Mouse (Mus musculus) limb, embryonic 12.5 days (tissue): ENCODE data around the gene Det1. TPM values are rescaled to one million over a fixed set of nuclear protein-coding genes. Genes with fewer than 3 reads are reported as not detected.

Experiments
- ATAC-seq: fragments of 200-750 bp; cut with Nextera tagmentation; 2 replicates; pipeline ENCODE4 v1.8.0; 2017; ENCODE audit warnings: low read depth, moderate TSS enrichment; ENCODE audit not compliant: insufficient number of reproducible peaks, insufficient read depth, low FRiP score, low TSS enrichment
- H3K27ac ChIP-seq: fragments of 300-500 bp; sonication (generic); 2 replicates; pipeline ENCODE4 v1.5.1; 2016; ENCODE audit warnings: mild to moderate bottlenecking, moderate library complexity
- H3K27me3 ChIP-seq: fragments of 300-500 bp; sonication (generic); 2 replicates; pipeline ENCODE4 v1.6.1; 2016; ENCODE audit warnings: mild to moderate bottlenecking, moderate library complexity
- H3K36me3 ChIP-seq: fragments of 300-500 bp; sonication (generic); 2 replicates; pipeline ENCODE4 v1.6.1; 2016; ENCODE audit warnings: mild to moderate bottlenecking, moderate library complexity
- H3K4me1 ChIP-seq: fragments of 300-500 bp; sonication (generic); replicated peaks from 2 replicates; pipeline ENCODE4 v1.6.1; 2016
- H3K4me2 ChIP-seq: fragments of 300-500 bp; sonication (generic); 2 replicates; pipeline ENCODE4 v1.6.1; 2016; ENCODE audit warnings: mild to moderate bottlenecking, moderate library complexity
- H3K4me3 ChIP-seq: fragments of 300-500 bp; sonication (generic); replicated peaks from 2 replicates; pipeline ENCODE4 v1.5.1; 2016; ENCODE audit warnings: mild to moderate bottlenecking
- H3K9ac ChIP-seq: fragments of 300-500 bp; sonication (generic); replicated peaks from 2 replicates; pipeline ENCODE4 v1.6.1; 2016; ENCODE audit warnings: mild to moderate bottlenecking, moderate library complexity
- H3K9me3 ChIP-seq: fragments of 300-500 bp; sonication (generic); 2 replicates; pipeline ENCODE4 v1.6.1; 2016; ENCODE audit warnings: mild to moderate bottlenecking, moderate library complexity
- WGBS: fragments of 180-500 bp; shearing (Covaris S2); methylation state at CpG from one replicate; pipeline ENCODE4 v1.1.7; 2016; 5-methylcytosine and 5-hydroxymethylcytosine counted together
- polyA plus RNA-seq: library from polyadenylated mRNA; unstranded; fragments of >200 nt; fragmentation: Nextera tagmentation; extraction: Ambion mirVana; gene quantifications from 2 replicates; pipeline ENCODE4 v1.2.1, GENCODE M21; 2016

The Det1 gene
- polyA plus RNA-seq, 1 experiment from 2014 or later = 23.9 TPM

DNA sequence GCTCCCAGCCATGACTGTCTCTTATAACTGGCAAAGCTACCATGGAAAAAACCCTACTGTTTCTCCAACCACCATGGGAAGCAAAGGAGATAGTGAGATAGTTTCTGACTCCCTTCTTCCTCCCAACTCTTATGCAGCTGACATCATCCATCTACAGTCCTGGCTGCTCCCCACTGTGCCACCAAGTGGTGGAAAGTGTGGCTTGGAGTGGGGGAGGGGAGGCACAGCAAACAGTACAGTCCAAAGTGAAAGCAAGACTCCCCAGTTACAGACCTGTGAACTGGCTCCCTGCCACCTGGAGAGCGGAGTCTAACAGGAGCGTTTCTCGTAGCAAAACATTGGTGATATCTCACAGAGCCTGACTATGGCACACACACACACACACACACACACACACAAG is 43.2 kb downstream of the Det1 start:
- ATAC-seq = no peak
- Histone ChIP-seq H3K4me1 (no peaks in the 10 kb centered on the region), H3K27ac (no peak overlapping the region), H3K9me3 (no peaks in the 10 kb centered on the region), H3K27me3 (no peaks in the 10 kb centered on the region; the same call in 1 of the 2 replicates), H3K9ac (no peak overlapping the region), H3K4me2 (no peak overlapping the region), H3K4me3 (no peak overlapping the region), H3K36me3 (no peaks in the 10 kb centered on the region)
- 84% methylated on average over 3 of the region's 3 CpGs for WGBS

DNA sequence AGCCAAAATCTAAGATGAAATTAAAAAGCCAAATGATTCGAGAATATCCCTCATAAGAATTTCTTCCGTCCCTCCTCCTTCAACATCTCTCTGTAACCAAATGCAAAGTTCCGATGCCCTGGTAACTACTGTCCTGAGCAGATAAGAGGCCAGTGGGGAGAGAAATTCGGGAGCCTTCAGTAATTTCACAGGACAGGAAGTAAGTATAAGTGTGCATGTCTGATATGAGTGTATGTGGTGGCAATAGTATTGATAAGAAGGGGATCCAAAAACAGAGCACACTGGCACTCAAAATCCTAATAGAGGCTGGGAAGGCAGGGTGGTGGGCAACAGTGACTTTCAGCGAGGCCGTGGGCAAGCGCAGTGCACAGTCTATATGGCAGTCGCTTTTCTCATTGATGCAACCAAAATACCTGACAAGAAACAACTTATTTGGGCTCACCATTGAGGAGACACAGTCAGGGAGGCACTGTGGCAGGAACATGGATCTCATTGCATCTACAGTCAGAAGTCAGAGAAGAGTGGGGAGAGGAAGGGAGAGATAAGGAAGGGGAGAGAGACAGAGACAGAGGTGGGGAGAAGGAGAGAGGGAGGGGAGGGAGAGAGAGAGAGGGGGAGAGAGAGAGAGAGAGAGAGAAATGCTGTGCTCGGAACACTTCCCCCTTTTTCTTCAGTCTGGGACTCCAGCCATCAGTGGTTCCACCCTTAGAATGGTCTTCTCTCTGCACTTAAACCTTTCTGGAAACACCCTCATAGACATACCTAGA is 47.1 kb downstream of the Det1 start:
- ATAC-seq = no peak
- 80% methylated on average over 9 of the region's 9 CpGs for WGBS
- no peak overlapping the region for H3K9ac ChIP-seq

DNA sequence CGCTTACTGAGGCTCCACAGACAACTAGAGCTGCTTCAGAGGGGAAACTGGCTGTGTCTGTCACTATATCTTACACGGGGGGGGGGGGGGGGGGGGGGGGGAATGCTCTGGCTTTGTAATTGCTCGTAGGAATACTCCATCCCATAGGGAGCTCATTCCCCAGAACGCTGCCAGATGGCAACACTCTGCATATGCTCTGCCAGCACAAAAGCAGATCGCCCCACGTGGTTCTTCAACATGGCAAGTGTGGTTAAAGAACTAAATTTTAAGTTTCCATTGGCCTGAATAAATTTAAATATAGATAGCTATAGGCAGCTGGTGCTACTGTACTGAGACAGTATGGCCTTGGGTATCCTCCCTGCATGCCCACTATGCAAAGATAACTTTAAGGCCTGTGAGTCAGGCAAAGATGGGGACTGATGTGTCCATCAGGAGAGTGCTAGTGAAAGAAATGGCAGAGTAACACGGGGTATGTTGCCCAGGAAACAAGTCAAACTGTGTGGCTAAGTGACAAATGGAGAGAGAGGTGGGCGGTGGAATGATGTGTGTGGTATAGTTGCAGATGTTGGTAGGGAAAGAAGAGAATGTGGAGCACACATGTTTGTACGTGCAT is 49.1 kb downstream of the Det1 start:
- Histone ChIP-seq H3K4me3 (no peak overlapping the region), H3K27me3 (no peaks in the 10 kb centered on the region; the same call in 1 of the 2 replicates), H3K36me3 (peaks cover 8% of the 10 kb centered on the region), H3K9me3 (no peaks in the 10 kb centered on the region), H3K27ac (no peak overlapping the region), H3K4me2 (no peak overlapping the region), H3K9ac (no peak overlapping the region), H3K4me1 (no peaks in the 10 kb centered on the region)
- ATAC-seq = no peak
- 55% methylated on average over 8 of the region's 9 CpGs for WGBS

More for the DNA sequence above, 47.1 kb downstream of the Det1 start:
- Histone ChIP-seq H3K4me3 (no peak overlapping the region), H3K27me3 (no peaks in the 10 kb centered on the region; the same call in 1 of the 2 replicates), H3K27ac (no peak overlapping the region), H3K9me3 (no peaks in the 10 kb centered on the region), H3K4me1 (no peaks in the 10 kb centered on the region), H3K36me3 (no peaks in the 10 kb centered on the region), H3K4me2 (no peak overlapping the region)

DNA sequence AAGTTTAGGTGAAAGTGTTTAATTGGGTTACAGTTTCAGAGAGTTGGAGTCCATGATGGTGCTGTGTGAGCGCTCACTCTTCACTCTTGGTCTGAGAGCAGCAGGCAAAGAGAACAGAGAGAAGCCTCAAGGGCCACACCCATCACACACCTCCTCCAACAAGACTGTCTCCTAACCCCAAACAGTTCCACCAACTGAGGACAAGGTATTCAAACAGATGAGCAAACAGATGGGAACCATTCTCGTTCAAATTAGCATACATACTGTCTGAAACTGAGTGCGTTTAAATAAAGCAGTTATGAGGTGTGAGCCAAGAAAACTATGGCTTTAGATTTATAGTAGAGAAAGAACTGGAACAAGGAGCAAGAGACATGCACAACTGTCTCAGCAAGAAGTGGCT is 50.4 kb downstream of the Det1 start:
- H3K36me3 ChIP-seq = peaks cover 21% of the 10 kb centered on the region
- no peaks in the 10 kb centered on the region; the same call in 1 of the 2 replicates for H3K27me3 ChIP-seq
- H3K4me1 ChIP-seq = no peaks in the 10 kb centered on the region
- no peak overlapping the region for H3K4me2 ChIP-seq
- H3K4me3 ChIP-seq = no peak overlapping the region
- H3K9ac ChIP-seq = no peak overlapping the region
- H3K9me3 ChIP-seq = no peaks in the 10 kb centered on the region
- no peak overlapping the region for H3K27ac ChIP-seq
- WGBS = 89% methylated on average over 3 of the region's 3 CpGs
- no peak for ATAC-seq

DNA sequence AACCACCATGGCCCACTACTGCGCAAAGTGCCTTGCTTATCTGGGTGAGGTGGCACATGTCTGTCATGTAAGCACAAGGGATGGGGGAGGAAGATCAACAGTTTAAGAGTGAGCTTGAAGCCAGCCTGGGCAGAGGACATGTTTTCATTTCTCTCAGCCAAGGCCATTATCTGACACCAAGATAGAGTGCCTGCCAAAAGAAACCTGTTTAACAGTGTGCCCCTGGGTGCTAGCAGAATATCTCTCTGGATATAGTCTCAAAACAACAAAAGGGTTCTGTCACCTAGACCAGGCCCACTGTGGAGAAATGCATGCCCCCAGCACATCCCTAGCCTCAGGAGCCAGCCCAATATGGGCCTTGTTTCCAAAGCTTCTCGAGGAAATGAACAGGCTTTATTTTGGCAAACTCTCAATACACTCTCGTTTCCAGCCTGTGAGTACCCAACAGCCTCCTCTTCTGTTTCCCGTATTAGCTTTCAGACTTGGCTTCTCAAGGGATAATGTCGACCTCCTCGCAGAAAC is 52.4 kb downstream of the Det1 start:
- WGBS = 87% methylated on average over 6 of the region's 6 CpGs
- Histone ChIP-seq H3K4me2 (no peak overlapping the region), H3K27me3 (no peaks in the 10 kb centered on the region), H3K4me3 (no peak overlapping the region), H3K4me1 (no peaks in the 10 kb centered on the region), H3K36me3 (peaks cover 38% of the 10 kb centered on the region), H3K9ac (no peak overlapping the region), H3K9me3 (no peaks in the 10 kb centered on the region), H3K27ac (no peak overlapping the region)
- no peak for ATAC-seq

DNA sequence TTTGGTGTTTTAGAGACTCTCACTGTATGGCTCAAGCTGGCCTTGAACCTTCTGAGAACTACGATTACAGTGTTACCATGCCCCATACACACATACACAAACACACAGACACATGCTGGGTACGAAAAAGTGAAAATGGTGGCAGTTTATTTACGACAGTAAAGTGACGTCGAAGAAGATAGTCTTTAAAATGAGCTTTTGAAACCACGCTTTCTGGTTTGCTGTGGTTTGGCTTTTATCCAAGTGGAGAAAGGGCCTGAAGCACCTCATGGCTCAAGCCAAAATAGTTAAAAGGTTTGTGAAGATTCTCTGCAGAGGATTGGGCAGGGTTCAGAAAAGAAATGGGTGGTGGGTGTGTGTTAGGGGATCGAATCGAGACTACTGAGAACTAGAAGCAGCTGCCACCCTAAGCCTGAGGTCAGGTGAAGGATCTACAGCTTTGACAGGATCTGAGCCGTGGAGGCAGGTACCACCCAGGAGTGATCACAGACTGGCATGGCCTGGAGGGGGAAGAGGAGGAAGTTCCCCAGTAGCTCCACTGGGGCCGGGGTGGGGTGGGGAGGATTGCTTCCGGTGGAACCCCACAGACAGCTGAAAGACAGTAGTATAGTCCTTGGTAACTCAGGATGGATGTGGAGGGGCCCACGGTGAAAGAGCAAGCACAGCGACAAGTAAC is 53.0 kb downstream of the Det1 start:
- Histone ChIP-seq H3K4me2 (no peak overlapping the region), H3K4me1 (no peaks in the 10 kb centered on the region), H3K27me3 (no peaks in the 10 kb centered on the region), H3K36me3 (peaks cover 44% of the 10 kb centered on the region), H3K27ac (no peak overlapping the region), H3K4me3 (no peak overlapping the region), H3K9ac (no peak overlapping the region), H3K9me3 (no peaks in the 10 kb centered on the region)
- ATAC-seq = no peak
- 91% methylated on average over 13 of the region's 13 CpGs for WGBS

DNA sequence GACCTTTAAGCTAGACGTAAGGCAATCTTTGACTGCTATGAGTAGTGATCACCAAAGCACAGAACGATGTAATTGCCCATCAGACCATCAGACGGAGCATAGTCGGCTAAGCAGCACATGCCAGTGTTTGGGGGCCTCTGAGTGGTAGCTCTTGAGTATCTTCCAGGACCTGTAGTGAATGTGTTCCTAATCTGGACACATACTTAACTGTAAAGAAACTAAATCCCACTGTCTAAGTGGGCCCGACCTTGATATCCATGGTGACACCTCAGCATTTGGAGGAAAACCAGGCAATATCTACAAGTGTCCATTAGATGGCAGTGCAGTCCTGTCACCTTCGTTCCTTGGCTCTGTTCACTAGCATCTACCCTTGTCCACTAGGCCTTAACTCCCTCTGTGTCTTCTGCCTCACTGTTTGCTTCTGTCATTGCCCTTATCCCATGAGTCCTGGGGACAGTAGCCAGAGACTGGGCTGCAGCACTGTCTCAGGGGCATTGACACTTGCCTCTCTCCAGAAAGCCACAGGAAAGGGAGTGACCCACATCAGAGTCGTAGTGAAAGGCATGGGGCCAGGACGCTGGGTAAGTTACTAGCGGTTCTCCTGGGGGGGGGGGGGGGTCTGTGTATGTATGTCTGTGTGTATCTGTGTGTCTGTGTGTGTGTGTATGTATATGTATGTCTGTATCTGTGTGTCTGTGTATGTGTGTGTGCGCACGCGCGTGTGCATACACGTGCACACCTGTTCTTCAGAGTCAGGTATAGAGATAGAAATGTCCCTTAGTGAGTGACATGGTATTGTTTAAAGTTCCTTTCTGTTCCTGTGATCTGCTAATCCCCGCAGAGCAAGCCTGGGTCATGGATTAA is 55.5 kb downstream of the Det1 start:
- Histone ChIP-seq H3K4me2 (no peak overlapping the region), H3K27me3 (no peaks in the 10 kb centered on the region), H3K4me3 (no peak overlapping the region), H3K9ac (no peak overlapping the region), H3K36me3 (peaks cover 58% of the 10 kb centered on the region), H3K9me3 (no peaks in the 10 kb centered on the region), H3K27ac (no peak overlapping the region), H3K4me1 (no peaks in the 10 kb centered on the region)
- ATAC-seq = peak; percentile 61; the same call in 1 of the 2 replicates
- WGBS = 86% methylated on average over 15 of the region's 15 CpGs

DNA sequence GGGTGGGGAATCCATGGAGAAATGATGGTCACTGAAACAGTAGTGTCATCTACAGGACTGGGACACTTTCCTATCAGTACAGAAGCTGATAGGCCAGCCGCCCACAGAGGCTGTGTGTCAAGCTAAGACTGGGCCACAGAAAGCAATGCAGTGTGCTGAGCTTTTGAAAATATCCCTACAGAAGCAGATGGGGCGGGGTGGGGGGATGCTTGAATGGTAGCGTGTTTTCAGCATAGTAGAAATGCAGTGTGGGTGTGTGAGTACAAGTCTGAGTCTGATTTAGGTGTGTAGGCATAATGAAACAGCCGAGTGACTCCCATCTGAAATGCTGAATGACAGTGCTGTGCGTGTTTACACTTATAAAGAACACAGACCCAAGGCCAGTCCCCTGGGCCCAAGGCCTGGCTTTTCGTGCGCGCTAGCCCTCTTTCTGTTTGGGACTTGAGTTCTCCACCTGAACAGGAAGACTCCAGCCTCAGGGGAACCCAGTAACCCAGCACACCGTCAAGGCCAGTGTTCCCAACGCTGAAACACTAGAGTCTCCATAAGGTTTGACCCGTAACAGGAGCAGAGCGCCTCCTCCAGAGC is 59.2 kb downstream of the Det1 start:
- H3K36me3 ChIP-seq = peaks cover 64% of the 10 kb centered on the region

DNA sequence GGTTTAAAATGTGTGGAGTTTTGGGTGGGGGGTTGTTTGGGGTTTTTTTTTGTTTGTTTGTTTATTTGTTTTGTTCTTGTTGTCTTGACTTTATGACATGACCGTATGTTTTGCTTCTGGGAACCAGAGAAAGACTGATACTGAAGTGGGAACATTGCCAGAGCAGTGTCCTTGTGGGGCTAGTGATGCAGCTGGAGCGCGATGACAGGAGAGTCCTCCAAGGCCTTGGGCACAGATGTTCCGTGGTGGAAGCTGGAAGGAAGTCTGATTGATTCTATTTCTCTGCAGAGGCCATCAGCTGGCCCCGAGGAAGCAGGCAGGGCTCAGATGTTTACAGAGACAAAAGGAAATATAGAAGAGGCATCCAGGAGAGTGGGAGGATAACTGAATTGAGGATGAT is 61.2 kb downstream of the Det1 start:
- Histone ChIP-seq H3K4me2 (no peak overlapping the region), H3K27me3 (no peaks in the 10 kb centered on the region), H3K9me3 (no peaks in the 10 kb centered on the region), H3K9ac (no peak overlapping the region), H3K4me1 (peaks cover 16% of the 10 kb centered on the region; the same call in 1 of the 2 replicates), H3K4me3 (no peak overlapping the region), H3K36me3 (peaks cover 48% of the 10 kb centered on the region), H3K27ac (no peak overlapping the region)
- WGBS = 89% methylated on average over 5 of the region's 5 CpGs
- no peak for ATAC-seq

More for the DNA sequence above, 59.2 kb downstream of the Det1 start:
- Histone ChIP-seq H3K9ac (no peak overlapping the region), H3K9me3 (no peaks in the 10 kb centered on the region), H3K4me2 (no peak overlapping the region), H3K4me1 (peaks cover 9% of the 10 kb centered on the region; the same call in 1 of the 2 replicates), H3K27ac (no peak overlapping the region), H3K4me3 (no peak overlapping the region), H3K27me3 (no peaks in the 10 kb centered on the region)
- WGBS = 88% methylated on average over 12 of the region's 12 CpGs
- ATAC-seq = no peak
